Mouse (Mus musculus): ENCODE results near the gene Olfr195.
"Not testable (repeated sequence)": the region's sequence is repeated elsewhere in the genome, so short reads cannot be mapped to it uniquely, and the experiment has no call there.

The Olfr195 gene

GRCm38 (mm10) chr16:59146746-59147145 lies at the start of gene Olfr195:
Gene Olfr195 (plus strand): TSS chr16:59147046.
- no peak for DNase-seq

GRCm38 (mm10) chr16:59105312-59105711 lies 41.5 kb upstream of the Olfr195 start:
- DNase-seq, result no peak

- not testable (repeated sequence) for DNase-seq
These were observed 38.3 kb upstream of the Olfr195 start for GRCm38 (mm10) chr16:59108522-59108921.

- no peak for DNase-seq
These were observed 35.1 kb upstream of the Olfr195 start, which contains the start of gene Olfr193 for GRCm38 (mm10) chr16:59111781-59112180. Gene Olfr193 (minus strand): TSS chr16:59111881.

- DNase-seq, result no peak
These were observed 25.9 kb upstream of the Olfr195 start, which contains the start of gene Olfr194 for GRCm38 (mm10) chr16:59120969-59121368. Gene Olfr194 (minus strand): TSS chr16:59121069.

GRCm38 (mm10) chr16:59130740-59131139 lies 16.1 kb upstream of the Olfr195 start:
- DNase-seq, result no peak

GRCm38 (mm10) chr16:59141105-59141504 lies 5.7 kb upstream of the Olfr195 start:
- DNase-seq, result no peak

- no peak for DNase-seq
These were observed 5.2 kb downstream of the Olfr195 start for GRCm38 (mm10) chr16:59151996-59152395.

- DNase-seq, result no peak
These were observed 23.5 kb downstream of the Olfr195 start, which contains the start of gene Olfr196 for GRCm38 (mm10) chr16:59170354-59170753. Gene Olfr196 (minus strand): TSS chr16:59170454.
